Mouse (Mus musculus) erythroblast, embryonic 14.5 days (primary cell): ENCODE results near the gene 4932438H23Rik.

ENCODE experiments used
- GATA1 ChIP-seq: IDR thresholded peaks from 2 replicates; pipeline ENCODE4 v1.6.1; 2012; ENCODE audit warnings: low read length, inconsistent platforms, mixed read lengths
- TAL1 ChIP-seq: IDR thresholded peaks from 3 replicates; pipeline ENCODE4 v1.6.1; 2012; ENCODE audit warnings: low read length, inconsistent platforms, mixed read lengths

DNA sequence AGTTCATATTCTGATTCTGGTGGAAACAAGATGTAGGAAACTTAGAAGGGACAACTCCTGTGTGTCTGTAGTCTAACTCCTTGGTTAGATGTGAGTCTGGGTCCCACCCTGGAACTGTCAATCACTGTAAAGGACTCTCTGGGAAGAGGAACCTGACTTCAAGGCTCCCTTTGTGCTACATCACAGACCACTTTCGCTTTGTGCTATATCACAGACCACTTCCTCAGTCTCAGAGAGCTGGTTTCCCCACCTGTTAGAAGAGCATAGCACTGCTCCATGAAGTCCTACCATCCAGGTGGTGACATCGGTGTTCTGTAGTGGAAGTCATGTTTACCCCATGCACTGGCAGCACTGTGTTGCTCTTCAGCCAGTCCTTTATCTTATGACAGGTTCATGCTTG, 1.1 kb upstream of the 4932438H23Rik start:
- no peak for TF ChIP-seq GATA1
- no peak for TF ChIP-seq TAL1
